Mouse (Mus musculus): ENCODE results near the gene Kcp.

DNA sequence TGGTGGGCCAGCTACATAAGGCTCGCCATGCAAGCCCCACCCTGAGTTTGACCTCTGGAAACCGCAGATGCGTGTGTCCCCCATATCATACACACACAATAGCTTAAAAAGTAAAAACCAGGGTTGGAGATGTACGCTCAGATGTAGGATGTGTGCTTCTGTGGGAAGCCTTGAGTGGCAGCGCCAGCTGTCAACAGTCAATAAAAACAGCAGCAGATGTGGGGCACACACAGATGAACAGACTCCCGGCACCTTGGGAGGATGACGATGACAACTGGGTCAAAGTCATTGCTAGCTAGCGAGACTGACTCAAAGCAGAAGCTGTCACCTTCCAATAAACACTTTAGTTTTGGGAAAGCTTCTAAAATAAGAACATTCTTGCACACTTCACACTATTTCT is 31.8 kb upstream of the Kcp start:
- TF ChIP-seq CTCF (IDR thresholded peaks at IDR 0.05; ENCODE audit: extremely low read depth, insufficient read depth, low read length) (no peak), POLR2A (IDR thresholded peaks at IDR 0.05; ENCODE audit: extremely low read depth, insufficient read depth, low read length) (no peak)

Measured in cortical plate, adult 2 months (tissue).